Mouse (Mus musculus) liver, embryonic 14.5 days (tissue): ENCODE measurements at regions not wholly inside any gene's neighbourhood (a gene's known extent, or its start where the extent isn't known, plus 50 kb on each side); places are given as distances from the start of the nearest gene placed in this dataset.

Experiments used
- ATAC-seq: fragments of 200-750 bp; cut with Nextera tagmentation; 2 replicates; pipeline ENCODE4 v1.8.0; 2017; ENCODE audit warnings: moderate number of reproducible peaks, mild to moderate bottlenecking, moderate library complexity; ENCODE audit not compliant: insufficient read depth
- DNase-seq, 3 experiments: peaks; one replicate each; pipeline ENCODE4 v3.0.0-alpha.2; 2012 to 2013; ENCODE audit warnings: low read depth in 3 of 3, low spot score in 3 of 3
- H3K27ac ChIP-seq: fragments of 300-500 bp; sonication (generic); 2 replicates; pipeline ENCODE4 v1.5.1; 2014; ENCODE audit warnings: moderate library complexity, mild to moderate bottlenecking, control low read depth, inconsistent platforms
- H3K27me3 ChIP-seq: fragments of 300-500 bp; sonication (generic); 2 replicates; pipeline ENCODE4 v1.6.1; 2014; ENCODE audit warnings: mild to moderate bottlenecking, low read length, moderate library complexity; ENCODE audit not compliant: control insufficient read depth, insufficient read depth
- H3K36me3 ChIP-seq: fragments of 300-500 bp; sonication (generic); replicated peaks from 2 replicates; pipeline ENCODE4 v1.6.1; 2014; ENCODE audit warnings: low read depth; ENCODE audit not compliant: control insufficient read depth, insufficient read depth
- H3K4me1 ChIP-seq, 2 experiments: fragments of 200-500 bp in 1 of 2; fragments of 300-500 bp in 1 of 2; sonication (generic) in 1 of 2; replicated peaks; 2 replicates each; pipeline ENCODE4 v1.6.1; 2012 to 2014; ENCODE audit warnings: antibody characterized with exemption in 1 of 2, inconsistent platforms in 1 of 2, low read length in 1 of 2; ENCODE audit not compliant: control insufficient read depth in 2 of 2, insufficient read depth in 2 of 2
- H3K4me2 ChIP-seq: fragments of 300-500 bp; sonication (generic); 2 replicates; pipeline ENCODE4 v1.6.1; 2014; ENCODE audit warnings: low read depth, mild to moderate bottlenecking, control low read depth, moderate library complexity
- H3K4me3 ChIP-seq, 2 experiments: fragments of 200-500 bp in 1 of 2; fragments of 300-500 bp in 1 of 2; sonication (generic) in 1 of 2; 2 replicates each; pipeline ENCODE4 v1.5.1; 2012 to 2014; ENCODE audit warnings: low read depth in 2 of 2, low read length in 2 of 2, mild to moderate bottlenecking in 2 of 2, control low read depth in 1 of 2, inconsistent platforms in 1 of 2, moderate library complexity in 1 of 2; ENCODE audit not compliant: insufficient read depth in 1 of 2
- H3K9ac ChIP-seq: fragments of 300-500 bp; sonication (generic); replicated peaks from 2 replicates; pipeline ENCODE4 v1.6.1; 2014; ENCODE audit warnings: mild to moderate bottlenecking, control low read depth, moderate library complexity
- H3K9me3 ChIP-seq: fragments of 300-500 bp; sonication (generic); 2 replicates; pipeline ENCODE4 v1.6.1; 2016; ENCODE audit warnings: low read length, mixed read lengths; ENCODE audit not compliant: control insufficient read depth
- CTCF ChIP-seq: IDR thresholded peaks from 2 replicates; pipeline ENCODE4 v1.5.1; 2016; ENCODE audit warnings: antibody characterized with exemption, low read depth, control low read depth
- EP300 ChIP-seq: IDR thresholded peaks from 2 replicates; pipeline ENCODE4 v1.6.1; 2016; ENCODE audit warnings: antibody characterized with exemption, low read depth
- WGBS: fragments of 180-500 bp; shearing (Covaris S2); extraction: QIAGEN DNeasy Blood & Tissue Kit; methylation state at CpG from one replicate; pipeline ENCODE4 v1.1.7; 2014; ENCODE audit not compliant: insufficient replicate concordance; 5-methylcytosine and 5-hydroxymethylcytosine counted together

DNA sequence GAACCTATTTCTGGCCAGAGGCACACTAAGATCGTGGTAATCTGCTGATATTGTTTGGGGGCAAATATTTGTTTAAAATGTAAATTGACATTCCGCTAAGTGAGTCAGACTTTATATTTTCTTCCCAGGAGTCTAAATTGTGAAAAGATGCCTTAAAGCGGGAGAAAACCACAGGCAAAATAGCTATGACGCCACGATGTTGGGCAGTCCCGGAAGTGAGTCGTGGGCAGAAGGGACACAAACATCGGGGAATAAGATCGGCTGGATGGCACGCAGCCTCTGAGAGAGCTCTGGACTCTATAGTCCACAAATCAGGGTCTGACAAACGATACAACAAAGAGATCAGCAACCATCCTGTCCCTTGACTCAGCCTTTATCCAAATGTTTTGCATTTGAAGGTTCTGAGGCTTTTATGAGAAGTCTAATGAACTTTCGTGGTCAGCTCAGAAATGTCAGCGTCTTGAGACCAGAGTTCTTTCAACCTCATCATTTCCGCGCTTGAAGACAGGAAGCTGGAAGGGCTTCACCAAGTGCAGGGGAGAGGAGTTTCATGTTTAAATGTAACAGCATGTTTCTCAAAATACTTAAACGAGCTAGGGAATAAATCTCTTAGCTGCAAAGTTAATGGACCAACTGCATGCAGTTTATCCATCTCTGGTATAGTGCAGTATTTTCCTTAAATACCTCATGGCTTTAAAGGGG is 472.2 kb upstream of the Intu start:
- TF ChIP-seq CTCF (no peak), EP300 (no peak)
- no peaks in the 10 kb centered on the region for H3K27me3 ChIP-seq
- no peak overlapping the region for H3K27ac ChIP-seq
- no peak overlapping the region for H3K4me3 ChIP-seq
- DNase-seq (no peak), ATAC-seq (no peak)
- no peaks in the 10 kb centered on the region for H3K9me3 ChIP-seq
- H3K9ac ChIP-seq, result no peak overlapping the region
- H3K4me2 ChIP-seq, result no peak overlapping the region
- no peaks in the 10 kb centered on the region for H3K4me1 ChIP-seq
- WGBS, result 60% methylated on average over 16 of the region's 16 CpGs
- H3K36me3 ChIP-seq, result no peaks in the 10 kb centered on the region

GRCm38 (mm10) chr3:40070137-40070667 is 460.9 kb upstream of the Intu start:
- ATAC-seq (no peak), DNase-seq (no peak)
- H3K9ac ChIP-seq, result no peak overlapping the region
- 53% methylated on average over 8 of the region's 8 CpGs for WGBS
- H3K36me3 ChIP-seq, result no peaks in the 10 kb centered on the region
- H3K27ac ChIP-seq, result no peak overlapping the region
- H3K4me3 ChIP-seq, result no peak overlapping the region
- H3K9me3 ChIP-seq, result no peaks in the 10 kb centered on the region
- no peaks in the 10 kb centered on the region for H3K27me3 ChIP-seq
- no peak overlapping the region for H3K4me2 ChIP-seq
- no peak for TF ChIP-seq CTCF
- TF ChIP-seq EP300, result no peak
- H3K4me1 ChIP-seq, result no peaks in the 10 kb centered on the region

DNA sequence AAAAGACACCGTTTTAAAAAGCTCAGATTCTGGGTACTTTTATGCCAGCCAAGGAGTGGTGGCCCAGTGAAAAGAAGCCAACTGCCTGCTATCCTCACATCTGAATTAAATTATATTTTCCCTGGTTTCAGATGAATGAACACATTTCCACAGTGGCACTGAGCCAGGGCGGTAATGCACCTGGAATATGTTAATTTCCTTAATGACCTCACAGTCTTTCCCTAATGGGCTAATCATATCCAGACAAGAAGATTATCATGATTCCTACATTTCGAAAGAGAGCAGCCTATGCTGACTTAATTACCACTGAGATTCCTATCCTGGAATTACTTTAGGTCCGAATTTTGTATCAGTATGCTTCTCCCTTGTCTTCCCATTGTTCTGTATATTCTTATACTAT is 454.3 kb upstream of the Intu start:
- Histone ChIP-seq H3K4me3 (no peak overlapping the region), H3K9ac (no peak overlapping the region), H3K36me3 (no peaks in the 10 kb centered on the region), H3K9me3 (no peaks in the 10 kb centered on the region), H3K27me3 (no peaks in the 10 kb centered on the region), H3K4me1 (no peaks in the 10 kb centered on the region), H3K4me2 (no peak overlapping the region), H3K27ac (no peak overlapping the region)
- TF ChIP-seq EP300 (no peak), CTCF (no peak)
- no peak for ATAC-seq
- 62% methylated on average over 4 of the region's 4 CpGs for WGBS
- no peak for DNase-seq

GRCm38 (mm10) chr3:40085116-40085515 is 446.0 kb upstream of the Intu start:
- no peak overlapping the region for H3K27ac ChIP-seq
- no peaks in the 10 kb centered on the region for H3K4me1 ChIP-seq
- 64% methylated on average over 2 of the region's 2 CpGs for WGBS
- H3K9ac ChIP-seq, result no peak overlapping the region
- H3K36me3 ChIP-seq, result no peaks in the 10 kb centered on the region
- no peaks in the 10 kb centered on the region for H3K27me3 ChIP-seq
- no peaks in the 10 kb centered on the region for H3K9me3 ChIP-seq
- no peak overlapping the region for H3K4me3 ChIP-seq
- TF ChIP-seq EP300 (no peak), CTCF (no peak)
- ATAC-seq (no peak), DNase-seq (no peak)
- no peak overlapping the region for H3K4me2 ChIP-seq

DNA sequence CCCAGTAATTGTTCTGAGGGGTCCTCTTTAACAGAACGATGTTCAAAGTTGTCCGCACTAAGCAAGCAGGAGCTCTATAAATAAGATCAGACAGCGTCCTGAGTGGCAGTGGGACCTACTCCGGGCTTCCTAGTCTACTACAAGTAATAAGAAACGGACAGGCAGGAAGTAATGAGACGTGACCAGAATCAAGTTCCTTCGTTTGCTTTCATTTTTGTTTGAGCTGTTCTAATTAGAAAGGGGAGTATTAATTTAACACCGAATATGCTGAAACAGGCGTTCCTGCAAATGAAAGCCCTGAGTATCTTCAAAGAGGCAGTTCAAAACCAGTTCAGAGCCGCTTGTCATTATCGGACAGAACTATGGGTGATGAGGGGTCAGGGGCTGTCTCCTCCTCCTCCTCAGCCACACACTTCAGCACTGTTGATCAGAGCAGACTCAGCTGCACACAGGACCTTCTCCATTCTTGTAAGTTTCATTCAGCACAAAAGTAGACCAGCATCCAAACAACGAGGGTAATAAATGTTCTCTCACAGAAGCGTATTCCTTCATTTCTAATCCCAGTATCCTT is 439.2 kb upstream of the Intu start:
- Histone ChIP-seq H3K4me2 (no peak overlapping the region), H3K9ac (no peak overlapping the region), H3K4me3 (no peak overlapping the region), H3K27ac (no peak overlapping the region), H3K9me3 (no peaks in the 10 kb centered on the region), H3K36me3 (no peaks in the 10 kb centered on the region), H3K27me3 (no peaks in the 10 kb centered on the region), H3K4me1 (no peaks in the 10 kb centered on the region)
- DNase-seq (no peak), ATAC-seq (no peak)
- WGBS, result 70% methylated on average over 13 of the region's 13 CpGs
- TF ChIP-seq EP300 (no peak), CTCF (no peak)
